Mouse (Mus musculus): Measurements from ENCODE around the gene Ank2. TPM values are rescaled to one million over a fixed set of nuclear protein-coding genes. Genes with fewer than 3 reads are reported as not detected.
A peak's percentile ranks its signal among the peaks of the same experiment; 100 is the strongest.

Ank2 gene
- total RNA-seq, 2 experiments from 2014 or later, result 313 to 315 TPM

GRCm38 (mm10) chr3:127205883-127206434 is 293.2 kb downstream of the Ank2 start:
- peak in 1 of 2 experiments; percentile 7 for DNase-seq
- intact Hi-C loops (cut with DNase I), result no loop called here

- DNase-seq, result no peak
- intact Hi-C loops (cut with DNase I), result no loop called here
These were observed 296.6 kb downstream of the Ank2 start for GRCm38 (mm10) chr3:127202484-127203115.

- no peak for DNase-seq
- intact Hi-C loops (cut with DNase I), result no loop called here
These were observed 298.4 kb downstream of the Ank2 start for GRCm38 (mm10) chr3:127200789-127201188.

GRCm38 (mm10) chr3:127199112-127199665 is 300.0 kb downstream of the Ank2 start:
- intact Hi-C loops (cut with DNase I), result no loop called here
- DNase-seq, result no peak

- intact Hi-C loops (cut with DNase I), result no loop called here
- DNase-seq, result no peak
These were observed 300.5 kb downstream of the Ank2 start for GRCm38 (mm10) chr3:127198656-127199055.

GRCm38 (mm10) chr3:127188789-127189128 is 310.4 kb downstream of the Ank2 start:
- intact Hi-C loops (cut with DNase I), result loop anchor here (5.0 to 10.0 kb wide), 3 partner anchors 114 to 366 kb away; partner anchors contain the start of genes Larp7 and Zgrf1
- no peak for DNase-seq

GRCm38 (mm10) chr3:127188086-127188788 is 310.9 kb downstream of the Ank2 start:
- intact Hi-C loops (cut with DNase I), result loop anchor here (5.0 to 10.0 kb wide), 3 partner anchors 114 to 367 kb away; partner anchors contain the start of genes Larp7 and Zgrf1
- no peak for DNase-seq

- intact Hi-C loops (cut with DNase I), result loop anchor here (5.0 to 10.0 kb wide), 3 partner anchors 115 to 368 kb away; partner anchors contain the start of genes Larp7 and Zgrf1
- no peak for DNase-seq
These were observed 312.1 kb downstream of the Ank2 start for GRCm38 (mm10) chr3:127187081-127187480.

GRCm38 (mm10) chr3:127186239-127186638 is 312.9 kb downstream of the Ank2 start:
- DNase-seq, result no peak
- intact Hi-C loops (cut with DNase I), result loop anchor here (5.0 to 10.0 kb wide), 3 partner anchors 116 to 369 kb away; partner anchors contain the start of genes Larp7 and Zgrf1

- intact Hi-C loops (cut with DNase I), result loop anchor here (10.0 kb wide), 2 partner anchors 271 to 371 kb away; partner anchors contain the start of genes Larp7 and Zgrf1
- DNase-seq, result peak; percentile 12 to 40
These were observed 315.0 kb downstream of the Ank2 start for GRCm38 (mm10) chr3:127183998-127184753.

GRCm38 (mm10) chr3:127172697-127173096 is 326.5 kb downstream of the Ank2 start:
- no peak for DNase-seq
- intact Hi-C loops (cut with DNase I), result loop anchor here (5.0 kb wide), 1 partner anchor 175 kb away; no protein-coding TSS in a partner anchor

GRCm38 (mm10) chr3:127170246-127170645 is 328.9 kb downstream of the Ank2 start:
- intact Hi-C loops (cut with DNase I), result loop anchor here (5.0 kb wide), 1 partner anchor 173 kb away; no protein-coding TSS in a partner anchor
- no peak for DNase-seq

- intact Hi-C loops (cut with DNase I), result no loop called here
- DNase-seq, result no peak
These were observed 330.0 kb downstream of the Ank2 start for GRCm38 (mm10) chr3:127169114-127169513.

- intact Hi-C loops (cut with DNase I), result no loop called here
- no peak for DNase-seq
These were observed 335.4 kb downstream of the Ank2 start for GRCm38 (mm10) chr3:127163749-127164148.

- intact Hi-C loops (cut with DNase I), result no loop called here
- DNase-seq, result peak; percentile 46 to 48
These were observed 337.0 kb downstream of the Ank2 start for GRCm38 (mm10) chr3:127161998-127162712.

- intact Hi-C loops (cut with DNase I), result no loop called here
These were observed 337.9 kb downstream of the Ank2 start for GRCm38 (mm10) chr3:127161085-127161837.

GRCm38 (mm10) chr3:127157706-127158105 is 341.4 kb downstream of the Ank2 start:
- DNase-seq, result no peak
- intact Hi-C loops (cut with DNase I), result no loop called here

More at GRCm38 (mm10) chr3:127161085-127161837, 337.9 kb downstream of the Ank2 start:
- no peak for DNase-seq

- intact Hi-C loops (cut with DNase I), result no loop called here
- DNase-seq, result no peak
These were observed 343.1 kb downstream of the Ank2 start for GRCm38 (mm10) chr3:127156080-127156479.

- intact Hi-C loops (cut with DNase I), result no loop called here
- DNase-seq, result no peak
These were observed 345.3 kb downstream of the Ank2 start for GRCm38 (mm10) chr3:127153861-127154260.

All from heart, postnatal 14 days (tissue).